Mouse (Mus musculus) left cerebral cortex, adult 6 months (tissue): ENCODE data around the gene Gm609. TPM values are rescaled to one million over a fixed set of nuclear protein-coding genes. Genes with fewer than 3 reads are reported as not detected.

Experiments
- long read RNA-seq, 2 experiments: library from polyadenylated mRNA; unstranded; transcript quantifications; one replicate each; pipeline ENCODE4 v2.0.0; 2019 to 2020
- polyA plus RNA-seq: library from polyadenylated mRNA; unstranded; fragments of <200 nt; fragmentation: Nextera tagmentation; gene quantifications from 2 replicates; pipeline ENCODE4 v1.2.3, GENCODE M21; 2021

Gene Gm609
- 0.10 and 0.13 TPM in 2 replicates for polyA plus RNA-seq
- long read RNA-seq, experiment 1, result 0 reads
- long read RNA-seq, experiment 2, result 0 reads

DNA sequence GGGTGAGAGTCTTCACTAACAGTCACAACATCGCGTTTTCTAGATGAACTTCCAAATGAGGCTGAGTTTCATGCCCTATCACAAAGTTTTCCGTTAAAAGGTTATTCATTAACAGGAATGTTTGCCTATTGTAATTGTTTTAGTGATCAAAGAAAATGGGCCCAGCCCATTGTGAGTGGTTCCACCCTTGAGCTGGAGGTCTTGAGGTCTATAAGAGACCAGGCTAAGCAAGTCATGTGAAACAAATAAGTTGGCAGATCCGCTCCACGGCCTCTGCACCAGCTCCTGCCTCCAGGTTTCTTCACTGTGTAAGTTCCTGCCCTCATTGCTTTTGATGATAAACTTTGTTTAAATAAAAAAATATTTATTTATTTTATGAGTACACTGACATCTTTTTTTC is at the start of gene Gm609:
Gene Gm609 (minus strand): TSS at position 43 of the 400 bp plus-strand sequence.

DNA sequence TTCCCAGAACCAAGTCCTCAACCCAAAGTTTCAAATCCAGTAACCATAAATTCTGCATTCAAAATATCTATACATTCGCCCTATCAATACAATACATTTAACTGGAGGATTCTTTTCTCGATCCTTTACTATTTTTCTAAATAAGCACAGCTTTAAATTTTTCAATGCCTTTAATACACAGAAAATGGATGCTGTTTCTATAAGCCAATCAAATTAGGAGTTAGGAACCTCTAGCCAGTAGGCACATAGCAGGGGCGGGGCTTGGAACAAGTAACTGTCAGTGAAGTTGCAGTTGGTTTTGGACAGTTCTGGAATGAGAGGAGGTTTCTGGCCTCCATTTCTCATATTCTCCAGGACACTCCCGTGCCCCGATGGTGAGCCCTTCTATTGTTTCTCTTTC is 42.2 kb upstream of the Gm609 start, which contains the start of gene Slc9c1:
Gene Slc9c1 (plus strand): TSS at position 301 of the 400 bp plus-strand sequence.

DNA sequence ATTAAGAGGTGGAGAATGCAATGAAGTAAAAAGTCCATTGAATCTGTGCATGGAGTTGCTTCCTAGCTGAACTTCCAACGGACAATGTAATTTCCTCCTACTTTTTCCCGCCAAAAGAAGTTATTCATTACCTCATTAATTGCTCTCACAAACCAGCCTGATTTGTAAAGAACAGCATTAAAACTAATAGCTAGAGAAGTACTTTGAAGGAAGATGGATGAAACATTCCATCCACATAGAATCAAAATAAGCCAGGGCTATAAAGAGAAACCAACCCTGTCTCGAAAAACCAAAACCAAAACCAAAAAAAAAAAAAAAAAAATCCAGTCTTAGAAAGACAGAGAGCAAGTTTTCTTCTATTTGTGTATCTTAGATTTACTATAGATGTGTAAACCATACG is 39.2 kb upstream of the Gm609 start, which contains the start of gene Gm17783:
Gene Gm17783 (minus strand): TSS at position 101 of the 400 bp plus-strand sequence.

DNA sequence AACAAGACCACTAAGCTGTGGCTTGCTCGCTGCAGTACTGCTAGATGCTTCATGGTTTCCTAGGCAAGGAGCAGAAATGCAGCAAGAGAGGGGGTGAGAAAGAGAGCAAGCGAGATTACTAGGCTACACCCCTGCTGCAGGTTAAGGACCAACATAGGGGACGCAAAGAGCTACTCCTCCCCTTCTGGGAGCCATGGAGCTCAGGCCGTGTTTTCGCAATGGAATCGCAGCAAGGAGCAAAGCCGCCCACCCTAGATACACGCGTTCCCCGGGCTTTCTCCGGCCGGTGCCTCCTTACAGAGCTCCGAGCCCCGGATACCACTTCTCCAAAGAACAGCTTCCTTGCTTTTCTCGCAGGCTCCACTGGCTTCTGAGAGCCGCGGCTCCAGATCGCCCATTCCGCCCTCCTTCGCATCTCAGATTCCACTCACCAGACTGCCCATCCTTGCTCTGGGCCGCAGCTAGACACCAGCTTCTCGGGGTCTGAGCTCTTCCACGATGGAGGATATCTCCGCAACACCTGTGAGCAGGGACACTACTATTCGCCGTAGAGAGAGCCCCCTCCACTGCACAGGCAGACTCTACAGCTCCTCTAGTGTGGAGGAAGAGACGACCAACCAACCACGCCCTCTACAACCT is 84.2 kb downstream of the Gm609 start, which contains the start of gene Cd200:
Gene Cd200 (minus strand): TSS at position 629 of the 639 bp plus-strand sequence.

Other genes with a start within 250 kb of the Gm609 start
- 119 and 126 TPM in 2 replicates for gene Cd200, start 83.9 kb downstream of the Gm609 start, polyA plus RNA-seq
- not detected in 2 replicates for gene Gm17783, start 39.1 kb upstream of the Gm609 start, polyA plus RNA-seq
- not detected in 2 replicates for gene Slc9c1, start 42.3 kb upstream of the Gm609 start, polyA plus RNA-seq
- not detected in 2 replicates for gene Gcsam, start 117.4 kb upstream of the Gm609 start, polyA plus RNA-seq
- 0.11 and 0.12 TPM in 2 replicates for gene BC016579, start 161.1 kb upstream of the Gm609 start, polyA plus RNA-seq
- 2.9 and 3.8 TPM in 2 replicates for gene Tmprss7, start 200.7 kb upstream of the Gm609 start, polyA plus RNA-seq
- 731 and 780 TPM in 2 replicates for gene Tagln3, start 231.6 kb upstream of the Gm609 start, polyA plus RNA-seq
- gene Abhd10, start 250.0 kb upstream of the Gm609 start, polyA plus RNA-seq, result 21.7 and 33.0 TPM in 2 replicates